Mouse (Mus musculus) adrenal gland, adult (tissue): ENCODE measurements around the gene Ceacam15.
A peak's percentile ranks its signal among the peaks of the same experiment; 100 is the strongest.

Experiments used
- DNase-seq, 2 experiments: peaks; one replicate each; pipeline ENCODE4 v3.0.0; 2022 to 2023; ENCODE audit warnings: low spot score in 1 of 2; ENCODE audit not compliant: inconsistent age in 2 of 2

The Ceacam15 gene

GRCm38 (mm10) chr7:16631025-16631424 is 44.5 kb downstream of the Ceacam15 start:
- no peak for DNase-seq

GRCm38 (mm10) chr7:16629598-16630296 is 45.8 kb downstream of the Ceacam15 start:
- DNase-seq: peak in 1 of 2 experiments; percentile 79

DNA sequence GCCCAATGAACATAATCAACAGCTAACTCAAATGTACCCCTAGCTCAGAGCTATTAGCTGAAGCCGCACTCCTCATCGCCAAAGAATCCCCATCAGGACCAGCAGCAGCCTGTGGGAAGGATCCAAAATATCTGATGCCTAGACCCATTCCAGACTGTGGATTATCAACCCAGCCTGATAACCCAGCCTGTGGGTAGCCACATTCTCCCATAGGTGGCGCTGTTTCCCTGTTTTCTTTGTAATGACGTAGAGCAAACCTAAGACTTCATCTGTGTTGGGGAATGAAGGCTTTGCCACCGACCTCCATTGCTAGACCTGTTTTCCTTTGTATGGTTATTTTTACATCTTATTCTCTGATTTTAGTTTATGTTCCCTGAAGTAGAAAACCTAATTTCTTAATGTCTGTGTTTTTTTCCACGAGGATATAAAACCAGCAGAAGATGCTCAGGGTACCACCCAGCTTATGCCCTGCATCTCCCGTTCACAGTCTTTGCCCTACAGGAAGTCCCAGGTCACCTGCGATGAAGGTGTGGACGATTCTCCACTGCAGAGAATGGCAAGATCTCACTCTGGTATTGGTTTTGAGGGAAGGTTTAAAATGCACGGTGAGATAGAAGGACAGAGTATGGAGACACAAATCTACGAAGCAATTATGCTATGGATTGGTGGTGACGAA is 47.3 kb downstream of the Ceacam15 start:
- DNase-seq: peak in 1 of 2 experiments; percentile 81

DNA sequence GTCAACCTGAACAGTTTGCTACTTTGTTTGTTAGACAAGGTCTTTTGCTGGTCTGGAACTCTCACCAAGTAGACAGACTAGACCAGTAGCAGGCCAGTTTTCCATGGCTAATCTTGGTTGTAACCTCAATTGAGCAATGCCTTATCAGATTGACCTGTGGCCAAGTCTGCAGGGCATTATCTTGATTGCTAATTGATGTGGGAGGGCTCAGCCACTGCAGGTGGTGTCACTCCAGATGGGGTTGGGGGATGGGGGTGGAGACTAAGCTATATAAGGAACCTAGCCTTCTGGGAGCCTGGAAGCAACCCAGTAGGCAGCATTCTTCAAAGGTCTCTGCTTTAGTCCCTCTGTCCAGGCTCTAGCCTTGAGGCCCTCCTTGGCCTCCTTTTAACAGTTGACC is 51.8 kb downstream of the Ceacam15 start:
- peak in 1 of 2 experiments; percentile 48 for DNase-seq

GRCm38 (mm10) chr7:16623131-16623530 is 52.4 kb downstream of the Ceacam15 start:
- no peak for DNase-seq
